Mouse (Mus musculus) embryonic facial prominence, embryonic 14.5 days (tissue): ENCODE results near the gene Mrps15. TPM values are rescaled to one million over a fixed set of nuclear protein-coding genes. Genes with fewer than 3 reads are reported as not detected.
A peak's percentile ranks its signal among the peaks of the same experiment; 100 is the strongest.

Experiments
- ATAC-seq: fragments of 200-750 bp; cut with Nextera tagmentation; 2 replicates; pipeline ENCODE4 v1.8.0; 2017; ENCODE audit warnings: low read depth, moderate number of reproducible peaks, moderate TSS enrichment
- DNase-seq: peaks from one replicate; pipeline ENCODE4 v3.0.0-alpha.2; 2015; ENCODE audit warnings: low spot score
- H3K27ac ChIP-seq: fragments of 300-500 bp; sonication (generic); replicated peaks from 2 replicates; pipeline ENCODE4 v1.5.1; 2014; ENCODE audit warnings: low read depth, mild to moderate bottlenecking, low read length, moderate library complexity
- H3K27me3 ChIP-seq: fragments of 300-500 bp; sonication (generic); replicated peaks from 2 replicates; pipeline ENCODE4 v1.6.1; 2014; ENCODE audit warnings: low read length; ENCODE audit not compliant: control insufficient read depth, insufficient read depth
- H3K36me3 ChIP-seq: fragments of 300-500 bp; sonication (generic); 2 replicates; pipeline ENCODE4 v1.6.1; 2014; ENCODE audit warnings: low read length, mixed read lengths; ENCODE audit not compliant: control insufficient read depth, insufficient read depth
- H3K4me1 ChIP-seq: fragments of 300-500 bp; sonication (generic); 2 replicates; pipeline ENCODE4 v1.6.1; 2014; ENCODE audit warnings: antibody characterized with exemption, low read length; ENCODE audit not compliant: control insufficient read depth, insufficient read depth
- H3K4me2 ChIP-seq: fragments of 300-500 bp; sonication (generic); 2 replicates; pipeline ENCODE4 v1.6.1; 2014; ENCODE audit warnings: low read depth, mild to moderate bottlenecking, low read length, moderate library complexity, mixed read lengths
- H3K4me3 ChIP-seq: fragments of 300-500 bp; sonication (generic); 2 replicates; pipeline ENCODE4 v1.5.1; 2014; ENCODE audit warnings: low read depth, mild to moderate bottlenecking, low read length
- H3K9ac ChIP-seq: fragments of 300-500 bp; sonication (generic); 2 replicates; pipeline ENCODE4 v1.6.1; 2014; ENCODE audit warnings: low read depth, mild to moderate bottlenecking, low read length, moderate library complexity, mixed read lengths
- H3K9me3 ChIP-seq: fragments of 300-500 bp; sonication (generic); 2 replicates; pipeline ENCODE4 v1.6.1; 2016; ENCODE audit warnings: low read length; ENCODE audit not compliant: control insufficient read depth
- WGBS: fragments of 180-500 bp; shearing (Covaris S2); extraction: QIAGEN DNeasy Blood & Tissue Kit; methylation state at CpG from one replicate; pipeline ENCODE4 v1.1.7; 2014; 5-methylcytosine and 5-hydroxymethylcytosine counted together
- polyA plus RNA-seq: library from polyadenylated mRNA; unstranded; fragments of >200 nt; fragmentation: Nextera tagmentation; extraction: Ambion mirVana; gene quantifications from 2 replicates; pipeline ENCODE4 v1.2.1, GENCODE M21; 2014

The Mrps15 gene
- polyA plus RNA-seq, 1 experiment from 2014 or later: 128 TPM

GRCm38 (mm10) chr4:126065241-126065640 lies 18.5 kb downstream of the Mrps15 start:
- no peaks in the 10 kb centered on the region for H3K9me3 ChIP-seq
- H3K4me2 ChIP-seq: no peak overlapping the region
- H3K9ac ChIP-seq: no peak overlapping the region

GRCm38 (mm10) chr4:126067401-126068077 lies 20.8 kb downstream of the Mrps15 start:
- H3K9me3 ChIP-seq: no peaks in the 10 kb centered on the region
- H3K4me1 ChIP-seq: no peaks in the 10 kb centered on the region
- no peak for ATAC-seq
- H3K27me3 ChIP-seq: no peaks in the 10 kb centered on the region
- no peaks in the 10 kb centered on the region for H3K36me3 ChIP-seq
- H3K9ac ChIP-seq: no peak overlapping the region
- WGBS: 63% methylated on average over 15 of the region's 15 CpGs
- no peak overlapping the region for H3K27ac ChIP-seq
- no peak overlapping the region for H3K4me2 ChIP-seq
- H3K4me3 ChIP-seq: no peak overlapping the region
- peak; percentile 17 for DNase-seq

More at GRCm38 (mm10) chr4:126065241-126065640, 18.5 kb downstream of the Mrps15 start:
- no peak for DNase-seq
- Histone ChIP-seq H3K4me3 (no peak overlapping the region), H3K27ac (no peak overlapping the region), H3K36me3 (no peaks in the 10 kb centered on the region), H3K27me3 (no peaks in the 10 kb centered on the region), H3K4me1 (no peaks in the 10 kb centered on the region)
- no peak for ATAC-seq
- 83% methylated on average over 7 of the region's 7 CpGs for WGBS

- no peaks in the 10 kb centered on the region for H3K4me1 ChIP-seq
- H3K9ac ChIP-seq: no peak overlapping the region
- DNase-seq (no peak), ATAC-seq (no peak)
- H3K27me3 ChIP-seq: no peaks in the 10 kb centered on the region
- no peak overlapping the region for H3K4me2 ChIP-seq
- no peak overlapping the region for H3K4me3 ChIP-seq
- H3K36me3 ChIP-seq: 0 out of 2 replicates have a peak, but pooled peaks cover 1% of the 10 kb centered on the region
- 81% methylated on average over 6 of the region's 6 CpGs for WGBS
- no peaks in the 10 kb centered on the region for H3K9me3 ChIP-seq
- no peak overlapping the region for H3K27ac ChIP-seq
Measured at GRCm38 (mm10) chr4:126068842-126069241, 22.1 kb downstream of the Mrps15 start.

- WGBS: 77% methylated on average over 6 of the region's 6 CpGs
Measured at GRCm38 (mm10) chr4:126077833-126078232, 31.1 kb downstream of the Mrps15 start.

GRCm38 (mm10) chr4:126079266-126079665 lies 32.5 kb downstream of the Mrps15 start:
- no peak overlapping the region for H3K4me3 ChIP-seq
- H3K4me1 ChIP-seq: no peaks in the 10 kb centered on the region
- ATAC-seq: no peak

More at GRCm38 (mm10) chr4:126077833-126078232, 31.1 kb downstream of the Mrps15 start:
- Histone ChIP-seq H3K9ac (no peak overlapping the region), H3K36me3 (peaks cover 11% of the 10 kb centered on the region; the same call in 1 of the 2 replicates), H3K9me3 (no peaks in the 10 kb centered on the region), H3K27ac (no peak overlapping the region), H3K27me3 (no peaks in the 10 kb centered on the region), H3K4me3 (no peak overlapping the region), H3K4me2 (no peak overlapping the region), H3K4me1 (no peaks in the 10 kb centered on the region)
- ATAC-seq (no peak), DNase-seq (no peak)

GRCm38 (mm10) chr4:126081601-126082000 lies 34.9 kb downstream of the Mrps15 start:
- Histone ChIP-seq H3K4me2 (no peak overlapping the region), H3K9ac (no peak overlapping the region), H3K4me3 (no peak overlapping the region), H3K36me3 (peaks cover 11% of the 10 kb centered on the region), H3K27me3 (no peaks in the 10 kb centered on the region), H3K27ac (no peak overlapping the region), H3K4me1 (no peaks in the 10 kb centered on the region), H3K9me3 (no peaks in the 10 kb centered on the region)
- no peak for DNase-seq
- 96% methylated on average over 1 of the region's 1 CpGs for WGBS
- no peak for ATAC-seq

More at GRCm38 (mm10) chr4:126079266-126079665, 32.5 kb downstream of the Mrps15 start:
- Histone ChIP-seq H3K27ac (no peak overlapping the region), H3K9me3 (no peaks in the 10 kb centered on the region), H3K9ac (no peak overlapping the region), H3K27me3 (no peaks in the 10 kb centered on the region), H3K36me3 (peaks cover 11% of the 10 kb centered on the region), H3K4me2 (no peak overlapping the region)
- 85% methylated on average over 4 of the region's 4 CpGs for WGBS
- DNase-seq: no peak

GRCm38 (mm10) chr4:126083021-126083420 lies 36.3 kb downstream of the Mrps15 start:
- H3K36me3 ChIP-seq: peaks cover 11% of the 10 kb centered on the region
- WGBS: 94% methylated on average over 9 of the region's 9 CpGs

GRCm38 (mm10) chr4:126084382-126084781 lies 37.7 kb downstream of the Mrps15 start:
- 58% methylated on average over 8 of the region's 8 CpGs for WGBS
- Histone ChIP-seq H3K4me3 (no peak overlapping the region), H3K4me2 (no peak overlapping the region), H3K9ac (no peak overlapping the region), H3K9me3 (no peaks in the 10 kb centered on the region), H3K36me3 (peaks cover 11% of the 10 kb centered on the region), H3K27ac (no peak overlapping the region), H3K4me1 (no peaks in the 10 kb centered on the region), H3K27me3 (no peaks in the 10 kb centered on the region)
- no peak for DNase-seq
- ATAC-seq: no peak

More at GRCm38 (mm10) chr4:126083021-126083420, 36.3 kb downstream of the Mrps15 start:
- no peaks in the 10 kb centered on the region for H3K4me1 ChIP-seq
- H3K27me3 ChIP-seq: no peaks in the 10 kb centered on the region
- ATAC-seq (no peak), DNase-seq (no peak)
- H3K9me3 ChIP-seq: no peaks in the 10 kb centered on the region
- H3K4me3 ChIP-seq: no peak overlapping the region
- no peak overlapping the region for H3K9ac ChIP-seq
- no peak overlapping the region for H3K27ac ChIP-seq
- H3K4me2 ChIP-seq: no peak overlapping the region
